Mouse (Mus musculus) mesoderm, embryonic 11.5 days (tissue): ENCODE results near the gene Dync2li1.

Experiments
- DNase-seq: peaks from one replicate; pipeline ENCODE4 v3.0.0-alpha.2; 2012; ENCODE audit warnings: low read depth, low spot score

Gene Dync2li1

DNA sequence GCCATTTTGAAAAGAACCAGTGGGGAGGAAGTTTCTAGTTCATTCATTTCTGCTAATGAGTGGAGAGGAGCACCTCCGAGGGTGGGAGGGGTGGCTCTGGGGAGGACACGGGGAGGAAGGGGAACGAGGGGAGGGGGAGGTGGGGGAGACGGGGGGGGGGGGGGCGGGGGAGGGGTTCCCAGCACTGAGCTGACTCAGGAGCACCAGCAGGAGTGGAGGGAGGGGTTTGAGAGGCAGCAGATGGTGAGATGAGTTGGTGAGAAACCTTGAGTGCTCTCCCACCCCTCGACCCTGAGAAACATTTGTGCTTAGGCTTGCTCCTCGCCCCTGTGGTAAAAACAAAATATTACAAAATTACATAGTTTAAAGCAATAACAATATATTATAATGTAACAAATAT, 19.6 kb downstream of the Dync2li1 start:
- DNase-seq = no peak

DNA sequence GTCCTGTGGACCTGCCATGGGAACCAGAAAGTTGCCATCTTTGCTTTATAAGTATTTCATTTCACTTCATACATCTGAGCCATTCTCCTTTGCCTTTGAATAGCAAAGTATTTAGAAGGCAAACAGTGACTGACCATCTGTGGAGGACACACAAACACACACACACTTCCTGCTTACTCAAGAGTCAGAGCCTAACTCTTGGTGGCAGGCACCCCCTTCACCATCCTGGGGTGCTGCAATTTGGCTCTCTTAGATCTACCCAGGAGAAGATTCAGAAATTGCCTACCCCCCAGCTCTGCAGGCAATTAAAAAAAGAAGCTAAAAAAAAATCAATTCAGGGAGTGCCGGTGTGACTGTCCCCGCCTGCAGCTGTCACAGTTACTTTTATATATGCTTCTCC, 20.2 kb downstream of the Dync2li1 start:
- DNase-seq = no peak

DNA sequence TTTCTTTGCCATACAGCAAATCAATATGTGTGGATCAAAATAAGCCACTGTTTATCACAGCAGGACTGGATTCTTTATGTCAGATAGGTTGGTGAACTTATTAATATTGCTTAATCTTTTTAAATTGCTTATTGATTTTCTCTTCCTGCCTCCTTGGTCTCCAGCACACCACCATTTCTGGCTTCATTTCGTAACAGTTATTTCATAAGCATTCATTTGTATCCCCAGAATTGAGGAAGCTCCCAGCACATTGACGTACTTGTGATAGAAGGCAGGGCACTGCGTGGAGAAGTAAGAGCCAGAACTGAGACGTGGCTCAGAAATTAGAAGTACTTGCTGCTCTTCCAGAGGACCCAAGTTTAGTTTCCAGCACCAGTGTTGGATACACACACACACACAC, 21.3 kb downstream of the Dync2li1 start:
- no peak for DNase-seq

DNA sequence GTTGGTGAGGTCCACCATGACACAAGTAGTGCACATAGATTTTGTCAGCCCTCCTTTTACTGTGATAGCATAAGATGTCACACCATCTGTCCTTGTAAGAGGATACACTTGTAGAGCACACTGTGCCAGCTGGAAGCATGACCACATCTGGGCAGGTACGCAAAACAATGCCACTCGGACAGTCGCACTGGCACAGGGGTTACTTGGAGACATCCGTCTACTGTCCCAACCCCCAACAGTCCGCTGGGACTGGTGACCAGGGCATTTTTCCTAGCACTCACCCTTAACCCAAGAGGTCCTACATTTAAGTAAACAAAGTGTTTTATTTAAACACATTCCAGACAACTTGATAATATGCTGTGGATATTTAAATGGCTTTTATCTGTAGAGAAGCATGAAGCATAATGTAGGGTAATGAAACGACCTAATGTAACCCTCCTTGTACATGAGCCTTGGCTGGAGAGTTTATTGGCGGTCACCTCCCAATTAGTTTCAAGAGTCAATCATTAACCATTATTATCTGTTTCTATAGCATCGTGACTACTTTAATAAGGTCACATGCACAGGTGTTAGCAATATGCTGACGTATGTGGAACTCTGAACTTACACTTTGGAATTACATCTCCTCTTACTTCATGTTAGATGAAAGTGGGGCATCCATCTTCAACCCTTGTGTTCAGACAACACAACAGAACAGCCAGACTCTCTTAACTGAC, 24.2 kb downstream of the Dync2li1 start:
- no peak for DNase-seq

DNA sequence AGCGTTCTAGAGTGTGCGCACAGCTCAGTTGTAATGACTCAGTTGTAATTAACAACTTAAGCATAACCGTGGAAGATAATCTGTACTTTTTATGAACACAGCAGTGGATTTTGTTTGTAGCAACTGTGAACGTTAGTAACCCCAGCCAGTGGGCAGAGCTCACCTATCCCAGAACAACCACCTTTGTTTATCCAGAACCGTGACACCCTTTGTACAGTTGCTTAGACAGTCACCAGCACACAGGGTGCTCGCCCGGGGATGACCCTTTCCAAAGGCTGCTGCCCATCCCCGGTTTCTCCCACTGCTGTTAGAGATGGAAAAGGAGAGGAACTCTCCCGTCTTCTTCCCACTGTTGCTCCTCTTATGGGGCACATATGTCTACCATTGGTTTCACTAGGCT, 27.2 kb downstream of the Dync2li1 start:
- DNase-seq = no peak

DNA sequence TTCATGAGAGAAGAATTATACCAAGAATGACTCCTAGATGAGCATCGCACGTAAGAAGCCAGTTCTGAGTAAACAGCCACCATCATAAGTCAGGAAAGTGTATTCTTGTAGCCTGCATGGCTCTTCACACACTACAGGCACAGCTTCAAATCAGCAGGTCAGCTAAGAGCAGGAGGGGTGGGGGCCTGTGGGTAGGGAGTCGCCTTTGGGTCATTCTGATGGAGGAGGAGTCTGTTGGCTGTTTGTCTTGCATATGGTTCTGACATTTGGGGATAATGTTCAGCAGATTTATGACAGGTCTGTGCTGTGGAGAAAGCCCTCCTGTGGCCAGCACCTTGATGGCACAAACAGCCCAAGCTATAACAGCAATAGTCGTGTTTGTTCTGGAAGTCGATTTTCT, 29.9 kb downstream of the Dync2li1 start:
- DNase-seq = no peak

DNA sequence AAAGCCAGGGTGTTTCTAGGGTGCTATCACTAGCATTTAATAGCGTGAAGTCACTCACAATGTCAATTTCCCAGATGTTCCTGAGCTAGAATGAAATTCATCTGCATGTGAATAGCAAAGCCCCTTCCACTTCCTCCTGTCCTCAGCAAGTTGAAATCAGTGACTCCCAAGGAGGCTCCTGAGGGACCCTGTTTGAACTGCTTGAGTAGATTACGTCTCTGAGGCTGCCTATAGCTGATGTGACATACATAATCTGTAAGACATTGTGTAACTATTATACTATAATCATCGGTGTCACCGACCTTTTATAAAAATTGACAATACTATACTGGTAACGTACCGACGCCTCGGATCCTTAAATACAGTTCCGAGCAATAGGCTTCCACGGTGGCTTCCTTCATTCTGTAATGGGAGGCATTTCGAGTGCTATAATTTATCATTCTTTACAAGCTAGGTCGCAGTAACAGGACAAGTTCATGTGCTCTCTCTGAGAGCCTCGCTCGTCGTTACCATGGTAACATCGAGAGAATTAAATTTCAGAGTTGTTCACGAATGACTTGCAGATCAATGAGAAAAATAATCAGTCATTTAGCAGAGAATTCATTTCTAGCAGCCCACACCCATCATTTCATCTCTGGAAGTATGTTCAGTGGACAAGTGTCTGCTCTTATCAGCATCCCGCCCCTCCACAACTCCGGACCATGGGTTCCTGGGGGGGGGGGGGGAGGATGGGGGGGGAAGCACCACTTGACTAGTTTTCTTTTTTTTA, 30.5 kb downstream of the Dync2li1 start:
- peak; percentile 69 for DNase-seq

DNA sequence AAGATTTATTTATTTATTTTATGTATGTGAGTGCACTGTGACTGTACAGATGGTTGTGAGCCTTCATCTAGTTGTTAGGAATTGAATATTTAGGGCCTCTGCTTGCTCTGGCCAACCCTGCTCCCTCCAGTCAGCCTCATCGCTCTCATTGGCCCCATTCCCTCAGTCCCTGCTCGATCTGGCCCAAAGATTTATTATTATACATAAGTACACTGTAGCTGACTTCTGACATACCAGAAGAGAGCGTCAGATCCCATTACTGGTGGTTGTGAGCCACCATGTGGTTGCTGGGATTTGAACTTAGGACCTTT, 31.1 kb downstream of the Dync2li1 start:
- no peak for DNase-seq

DNA sequence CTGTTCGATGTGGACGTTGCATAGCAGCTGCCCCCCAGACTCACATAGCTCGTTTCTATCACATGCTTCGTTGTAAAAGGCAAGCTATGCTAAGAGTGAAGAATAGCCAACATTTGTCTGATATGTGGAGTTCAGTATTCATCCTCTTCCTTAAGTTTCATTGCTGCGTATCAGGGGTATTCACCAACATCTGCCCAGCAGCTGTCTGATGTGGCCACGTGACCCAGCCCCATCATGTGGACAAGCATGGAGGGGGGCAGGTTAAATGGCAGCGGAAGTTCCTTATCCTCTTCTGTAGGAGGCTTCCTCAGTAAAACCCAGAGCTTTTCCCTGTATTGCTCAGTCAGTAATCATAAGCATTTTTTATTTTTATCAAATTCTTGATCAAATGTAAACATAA, 31.5 kb downstream of the Dync2li1 start:
- peak; percentile 67 for DNase-seq

DNA sequence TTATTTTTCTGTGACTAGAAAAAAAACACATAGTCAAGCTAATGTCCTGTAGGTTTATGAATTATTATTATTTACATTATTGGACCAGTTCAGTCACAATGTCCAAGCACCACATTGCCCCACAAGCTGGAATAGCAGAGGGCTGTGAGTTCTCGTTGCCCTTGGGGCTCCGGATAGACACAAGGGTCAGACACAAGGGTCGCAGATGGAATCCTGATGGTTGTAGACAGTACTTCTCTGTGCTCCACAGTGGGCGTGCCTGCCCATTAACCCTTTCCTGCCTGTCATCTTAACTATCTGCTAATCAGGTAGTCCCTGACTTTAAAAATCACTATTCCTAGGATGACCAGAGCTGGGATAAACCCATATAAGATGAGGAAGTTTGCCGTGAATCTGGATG, 31.9 kb downstream of the Dync2li1 start:
- peak; percentile 69 for DNase-seq

DNA sequence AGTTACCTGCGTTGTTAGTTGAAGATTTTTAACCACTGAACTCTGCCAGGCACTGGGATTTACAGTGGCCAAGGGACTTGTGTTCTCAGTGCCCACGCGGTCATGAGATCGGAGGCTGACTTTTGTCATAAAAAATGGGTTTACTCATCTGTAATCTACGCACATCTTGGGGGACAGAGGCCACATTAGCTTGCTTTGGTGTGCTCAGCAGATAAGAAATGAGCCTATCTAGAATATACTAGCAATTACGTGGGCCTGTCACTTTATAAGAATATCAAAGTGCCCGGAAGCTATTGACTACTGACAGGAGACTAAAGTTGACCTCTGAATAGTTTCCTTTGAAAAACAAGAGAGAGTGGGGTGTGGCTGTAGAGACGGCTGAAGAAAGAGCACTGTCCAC, 32.7 kb downstream of the Dync2li1 start:
- no peak for DNase-seq

DNA sequence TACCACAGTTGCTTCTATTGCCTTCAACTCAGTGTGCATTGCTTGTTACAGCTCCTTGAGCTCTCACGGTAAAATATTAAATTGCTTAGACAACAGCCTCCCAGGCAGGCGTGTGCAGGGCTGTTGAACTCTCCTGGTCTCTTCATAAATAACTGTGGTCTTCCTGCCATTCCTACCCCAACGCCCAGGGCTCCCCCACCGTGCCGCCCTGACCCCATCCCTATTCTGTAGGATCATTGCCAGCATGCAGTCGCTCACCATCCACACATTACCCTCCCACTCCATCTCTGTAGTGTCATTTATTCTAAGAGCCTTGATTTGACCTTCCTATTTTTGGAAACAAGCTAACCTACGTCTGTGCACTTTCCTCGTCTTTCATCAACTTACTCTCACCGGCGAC, 38.8 kb downstream of the Dync2li1 start:
- DNase-seq = no peak

DNA sequence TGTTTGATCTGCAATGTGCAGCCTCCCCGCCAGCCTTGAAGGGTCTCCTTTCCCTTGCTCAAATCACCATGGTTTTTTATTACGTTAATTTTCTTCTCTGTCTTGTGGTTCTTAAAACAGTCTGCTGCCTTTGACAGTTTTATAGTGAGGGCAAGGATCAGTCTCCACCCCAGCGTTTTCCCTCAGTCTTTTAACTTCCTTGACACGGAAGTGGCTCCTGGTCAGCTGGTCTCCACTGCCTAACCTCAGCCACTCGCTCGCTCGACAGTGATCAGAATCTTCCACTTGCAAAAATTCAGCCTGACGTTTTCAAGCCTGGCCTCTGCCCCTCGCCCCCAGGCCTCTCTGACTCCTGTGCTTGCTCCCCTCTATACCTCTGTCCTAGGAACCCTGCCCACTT, 39.4 kb downstream of the Dync2li1 start:
- no peak for DNase-seq

DNA sequence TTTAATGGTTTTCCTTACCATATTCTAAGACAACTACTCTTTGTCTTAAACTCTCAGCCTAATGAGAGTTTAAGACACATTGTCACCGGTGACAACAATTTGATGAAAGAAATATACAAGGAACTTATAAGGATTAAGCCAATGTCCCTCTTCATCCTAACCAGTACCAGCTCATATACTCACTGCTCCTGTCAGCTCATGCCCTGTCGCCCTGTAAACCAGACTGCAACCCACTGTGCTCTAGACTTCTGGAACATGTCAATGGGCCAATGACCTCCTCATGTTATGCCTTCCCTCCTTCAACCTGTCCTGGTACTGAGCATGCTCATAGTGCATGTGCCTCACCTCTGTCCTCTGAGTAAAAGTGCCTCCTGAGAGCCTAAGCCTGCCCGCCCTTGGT, 41.6 kb downstream of the Dync2li1 start:
- DNase-seq = no peak

DNA sequence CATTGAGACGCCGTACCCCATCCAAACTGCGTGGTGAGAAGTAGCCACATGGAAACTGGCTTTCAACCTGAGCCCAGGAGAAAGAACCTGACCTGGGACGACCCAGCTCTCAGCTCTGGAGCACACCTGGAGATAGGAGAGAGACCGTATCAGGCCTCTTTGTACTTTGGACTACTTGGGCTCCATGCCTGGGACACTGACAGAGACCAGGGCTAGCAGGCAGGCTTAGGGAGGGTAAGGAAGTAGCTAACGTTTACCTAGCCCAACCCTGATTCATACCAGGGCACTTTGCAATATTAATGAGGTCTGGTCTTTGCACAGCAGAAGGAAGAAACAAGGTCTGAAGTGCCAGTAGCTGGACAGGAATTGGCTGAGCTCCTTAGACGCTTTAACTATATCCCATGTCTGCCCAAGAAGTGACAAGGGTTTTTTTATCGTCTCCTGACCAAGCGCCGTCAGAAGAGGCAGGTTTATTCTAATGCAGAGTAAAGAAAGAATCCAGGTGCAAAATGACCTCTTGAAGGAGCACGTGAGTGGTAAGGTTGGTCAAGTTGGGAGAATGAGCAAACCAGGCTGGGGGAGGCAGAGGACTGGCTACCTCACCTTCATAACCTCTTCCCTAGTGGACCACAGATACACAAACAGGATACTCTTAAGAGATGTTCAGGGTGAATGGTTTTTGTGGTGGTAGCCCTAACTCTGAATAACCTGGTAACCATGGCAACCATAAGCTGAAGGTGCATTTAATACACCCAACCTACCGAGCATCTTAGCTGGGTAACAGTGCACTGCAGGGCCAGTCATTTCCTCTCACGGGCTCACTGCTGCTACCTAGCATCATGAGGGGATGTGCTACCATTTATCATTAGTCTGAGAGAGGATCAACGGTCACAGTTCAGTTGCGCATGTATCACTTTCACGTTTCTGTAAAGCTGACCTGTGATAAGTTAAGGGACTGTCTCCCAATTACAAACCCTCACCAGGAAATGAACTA, 46.4 kb downstream of the Dync2li1 start:
- no peak for DNase-seq

DNA sequence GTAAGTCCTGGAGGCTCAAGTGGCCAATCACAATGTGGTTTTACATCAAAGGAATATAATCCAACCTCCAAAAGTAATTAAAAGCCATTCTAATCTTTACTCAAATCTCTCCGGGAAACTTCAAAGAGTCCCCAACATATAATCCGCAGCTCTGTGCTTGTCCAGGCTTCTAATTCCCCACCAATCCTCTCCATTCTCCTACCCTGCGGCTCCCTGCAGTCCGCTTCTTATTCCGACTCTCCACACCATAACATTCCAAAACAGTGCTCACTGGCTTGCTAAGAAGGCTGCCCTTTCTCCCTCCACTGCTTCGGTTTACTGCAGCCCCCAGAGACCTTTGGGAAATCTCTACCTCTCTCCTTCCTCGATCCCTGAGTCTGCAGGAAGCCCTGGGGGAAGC, 47.8 kb downstream of the Dync2li1 start:
- DNase-seq = no peak

DNA sequence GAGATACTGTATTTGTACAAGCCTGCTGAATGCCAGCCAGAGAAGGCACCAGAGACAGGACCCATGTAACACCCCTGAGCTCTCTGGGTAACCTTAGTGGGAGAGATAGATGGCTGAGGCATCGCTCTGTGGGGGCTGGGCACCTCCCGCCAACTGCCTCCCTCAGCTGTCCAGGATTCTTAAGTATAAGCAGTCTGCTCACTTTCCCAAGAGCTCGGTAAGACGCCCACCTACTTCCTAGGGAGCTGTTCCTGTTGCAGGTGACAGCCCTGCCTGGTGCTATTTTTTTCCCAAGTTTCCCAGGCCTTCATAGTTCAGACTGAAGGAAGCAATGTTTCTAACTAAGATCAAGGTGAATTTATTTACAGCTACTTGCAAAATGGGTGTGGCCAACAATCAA, 48.9 kb downstream of the Dync2li1 start:
- no peak for DNase-seq

DNA sequence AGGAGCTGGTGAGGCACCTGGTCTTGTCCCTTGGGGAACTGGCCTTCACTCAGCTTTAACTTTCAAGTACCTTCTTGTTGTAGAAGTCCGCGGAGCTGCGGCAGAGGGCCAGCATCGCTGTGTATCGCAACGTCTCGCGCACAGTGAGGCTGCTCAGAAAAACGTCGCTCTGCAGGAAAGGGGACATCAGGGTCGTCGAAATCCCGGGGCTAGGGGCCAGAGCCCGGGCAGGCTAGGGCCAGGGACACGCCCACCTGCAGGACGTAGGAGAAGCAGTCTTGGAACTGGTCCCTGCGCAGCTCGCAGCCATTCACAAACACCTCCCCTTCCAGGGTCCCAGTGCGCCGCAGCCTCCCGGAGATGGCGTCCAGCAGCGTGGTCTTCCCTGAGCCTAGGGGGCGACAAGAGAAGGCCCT, 49.7 kb downstream of the Dync2li1 start, which contains the start of gene Abcg8:
Abcg8 (plus strand) TSS at position 352 of the 416 bp plus-strand sequence.
- peak; percentile 23 for DNase-seq

DNA sequence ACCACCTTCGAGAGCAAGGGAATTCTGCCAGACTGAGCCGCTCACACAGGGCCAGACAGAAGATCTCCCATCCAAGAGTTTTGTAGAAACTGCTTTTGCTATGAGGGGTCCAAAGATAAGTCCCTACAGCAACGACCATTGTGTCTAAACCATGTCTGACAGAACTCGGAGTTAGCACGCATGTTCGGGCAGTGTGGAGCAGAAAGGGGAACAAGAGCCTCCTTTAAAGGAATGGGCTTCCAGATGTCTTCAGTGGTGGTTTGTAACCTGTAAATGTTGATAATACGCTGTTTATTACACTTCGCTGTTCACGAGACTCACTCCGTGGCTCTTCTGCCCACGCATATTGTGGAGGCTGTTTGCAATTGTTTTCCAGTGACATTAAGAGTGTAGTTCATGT, 51.3 kb downstream of the Dync2li1 start:
- no peak for DNase-seq

DNA sequence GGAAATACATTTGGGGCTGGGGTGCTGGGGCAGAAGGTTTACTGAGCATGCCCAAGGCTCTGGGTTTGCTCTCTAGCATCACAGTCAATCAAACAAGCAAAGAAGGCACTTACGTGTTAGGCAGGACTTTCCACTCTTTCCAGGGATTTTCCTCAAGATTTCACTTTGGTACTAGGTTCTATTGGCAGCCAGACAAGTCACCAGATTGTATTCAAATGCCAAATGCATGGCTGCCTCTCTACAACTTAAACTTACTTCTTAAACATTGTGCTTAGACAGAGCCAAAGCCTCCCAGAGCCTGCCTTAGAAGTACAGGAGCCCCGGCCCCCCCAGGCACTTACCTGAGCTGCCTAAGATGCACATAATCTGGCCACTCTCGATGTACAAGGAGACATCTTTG, 55.4 kb downstream of the Dync2li1 start:
- DNase-seq = no peak

DNA sequence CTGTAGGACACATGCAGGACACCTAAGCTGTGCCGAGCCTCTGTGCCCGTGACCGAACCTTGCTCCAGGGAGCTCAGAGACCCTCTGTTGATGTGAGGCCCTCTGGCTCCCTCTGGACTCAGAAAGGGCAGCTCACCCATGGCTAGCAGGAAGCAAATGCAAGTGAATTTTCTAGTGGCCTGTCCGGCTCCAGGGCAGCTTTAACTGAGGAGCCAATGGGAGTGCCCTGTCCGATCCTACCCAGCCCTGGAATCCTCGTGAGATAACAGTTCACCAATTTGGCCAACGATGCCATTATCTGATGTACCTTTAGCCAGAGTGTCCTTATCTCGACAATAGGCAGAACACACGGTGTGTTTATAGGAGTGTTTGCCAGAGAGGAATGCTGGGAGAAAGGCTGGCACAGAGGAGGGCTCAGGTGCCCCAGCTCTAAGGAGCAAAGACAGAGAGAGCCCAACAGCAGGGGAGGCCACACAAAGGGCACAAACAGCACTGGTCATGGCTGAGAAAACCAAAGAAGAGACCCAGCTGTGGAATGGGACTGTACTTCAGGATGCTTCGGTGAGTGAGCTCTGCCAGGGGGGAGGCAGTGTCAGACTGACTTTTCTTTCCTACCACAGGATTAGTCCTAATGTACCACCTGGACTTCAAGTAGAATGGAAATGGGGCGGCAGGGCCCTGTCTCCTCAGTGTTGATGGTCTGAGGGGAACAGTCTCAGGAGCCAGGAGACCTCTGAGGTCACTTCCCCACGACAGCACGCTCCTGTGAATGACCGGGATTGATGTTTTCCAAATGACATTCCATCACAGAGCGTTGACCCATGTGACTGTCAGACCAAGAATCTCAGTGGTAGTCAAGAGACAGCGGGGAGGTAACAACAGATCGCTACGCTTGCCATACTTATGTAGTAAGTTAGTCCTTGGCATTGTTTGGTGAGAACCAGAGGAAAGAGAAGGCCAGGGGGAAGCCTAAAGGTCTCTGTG, 56.7 kb downstream of the Dync2li1 start, which contains the start of gene Abcg5:
Abcg5 (minus strand) TSS at position 278 of the 984 bp plus-strand sequence.
- no peak for DNase-seq
